Mouse (Mus musculus): Measurements from ENCODE around the gene Synpr. TPM values are rescaled to one million over a fixed set of nuclear protein-coding genes. Genes with fewer than 3 reads are reported as not detected.

Gene Synpr
- polyA plus RNA-seq, 1 experiment: not detected

DNA sequence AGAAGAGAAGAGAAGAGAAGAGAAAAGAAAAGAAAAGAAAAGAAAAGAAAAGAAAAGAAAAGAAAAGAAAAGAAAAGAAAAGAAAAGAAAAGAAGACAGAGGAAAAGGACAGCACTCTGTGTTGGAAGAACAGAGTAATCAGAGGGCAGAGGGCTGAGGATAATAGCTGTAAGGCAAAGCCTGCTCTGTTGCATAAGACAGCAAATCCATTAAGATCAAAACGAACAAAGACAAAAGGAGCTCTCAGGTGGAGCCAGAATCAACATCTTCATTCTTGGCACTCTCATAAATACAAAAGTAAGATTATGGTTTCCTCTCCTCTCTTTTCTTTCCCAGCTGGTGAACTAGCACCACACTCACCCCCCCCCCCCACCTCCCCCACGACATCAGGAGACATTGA is 160.3 kb downstream of the Synpr start:
- no peak overlapping the region for H3K4me3 ChIP-seq (replicated peaks; ENCODE audit: control insufficient read depth, low read depth, low read length)
- TF ChIP-seq CTCF (IDR thresholded peaks at IDR 0.05; ENCODE audit: control insufficient read depth, insufficient read depth, low read length): no peak
- no peak for TF ChIP-seq POLR2A (IDR thresholded peaks at IDR 0.05; ENCODE audit: borderline replicate concordance, control insufficient read depth, low read depth, low read length)
- 44% methylated on average over 2 of the region's 2 CpGs for WGBS
- H3K27ac ChIP-seq (ENCODE audit: control insufficient read depth, insufficient read depth, low read depth, low read length, poor library complexity): no peak overlapping the region
- no peaks in the 10 kb centered on the region for H3K4me1 ChIP-seq (ENCODE audit: control insufficient read depth, insufficient read depth, low read length)

DNA sequence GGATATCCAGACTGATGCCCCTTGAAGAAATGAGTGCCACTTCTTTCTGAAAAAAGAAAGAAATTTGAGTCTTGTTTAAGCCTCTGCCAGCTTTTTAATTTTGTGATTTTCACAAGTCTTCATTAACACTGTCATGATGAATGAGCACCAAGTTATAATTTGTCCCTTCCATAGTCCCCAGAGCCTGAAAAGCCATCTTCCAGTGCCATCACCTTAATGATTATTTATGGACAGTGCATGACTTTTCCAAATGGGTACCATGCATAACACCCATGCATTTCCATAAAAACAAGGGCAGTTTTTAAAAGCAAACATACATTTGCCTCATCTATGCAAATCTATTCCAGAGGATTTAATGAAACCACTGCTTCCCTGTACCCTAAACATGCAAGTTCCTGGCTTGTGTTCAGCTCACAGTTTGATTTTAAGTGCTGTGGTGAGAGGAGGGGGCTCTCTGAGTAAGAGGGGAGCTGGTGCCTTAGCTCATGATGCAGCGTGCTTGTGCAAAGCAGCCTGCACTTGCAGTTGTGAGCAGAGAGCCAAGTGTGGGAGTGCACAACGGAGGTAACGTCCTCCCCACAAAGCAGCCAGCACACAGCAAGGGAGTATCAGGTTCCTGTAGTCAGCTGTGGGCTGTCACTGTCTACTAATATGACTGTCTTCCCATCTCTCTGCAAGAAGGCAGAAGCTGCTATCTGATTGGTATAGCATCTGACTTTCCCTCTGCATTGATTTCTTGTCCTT is 169.1 kb downstream of the Synpr start:
- H3K4me1 ChIP-seq (ENCODE audit: control insufficient read depth, insufficient read depth, low read length): no peaks in the 10 kb centered on the region
- H3K4me3 ChIP-seq (replicated peaks; ENCODE audit: control insufficient read depth, low read depth, low read length): no peak overlapping the region
- WGBS: 64% methylated on average over 3 of the region's 3 CpGs
- H3K27ac ChIP-seq (ENCODE audit: control insufficient read depth, insufficient read depth, low read depth, low read length, poor library complexity): no peak overlapping the region
- no peak for TF ChIP-seq CTCF (IDR thresholded peaks at IDR 0.05; ENCODE audit: control insufficient read depth, insufficient read depth, low read length)
- no peak for TF ChIP-seq POLR2A (IDR thresholded peaks at IDR 0.05; ENCODE audit: borderline replicate concordance, control insufficient read depth, low read depth, low read length)

DNA sequence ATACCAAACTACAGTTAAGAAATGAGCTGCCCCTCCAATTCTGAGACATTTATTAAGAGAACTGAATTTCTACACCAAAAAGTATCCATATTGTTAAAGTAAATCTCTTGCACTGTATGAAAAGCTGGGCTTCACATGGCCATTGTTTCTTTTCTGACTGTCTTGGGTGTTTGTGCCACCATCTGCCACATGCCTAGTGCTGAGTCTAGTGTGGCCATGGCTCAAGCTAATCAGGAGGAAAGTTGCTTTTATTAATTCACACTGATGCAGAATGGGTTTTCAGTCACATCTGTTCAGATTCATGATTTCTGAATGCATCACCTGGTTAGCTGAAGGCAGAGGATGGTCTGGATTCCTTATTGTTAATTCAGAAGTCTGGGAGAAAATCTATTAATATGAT is 170.4 kb downstream of the Synpr start:
- no peak for TF ChIP-seq POLR2A (IDR thresholded peaks at IDR 0.05; ENCODE audit: borderline replicate concordance, control insufficient read depth, low read depth, low read length)
- no peak for TF ChIP-seq CTCF (IDR thresholded peaks at IDR 0.05; ENCODE audit: control insufficient read depth, insufficient read depth, low read length)

DNA sequence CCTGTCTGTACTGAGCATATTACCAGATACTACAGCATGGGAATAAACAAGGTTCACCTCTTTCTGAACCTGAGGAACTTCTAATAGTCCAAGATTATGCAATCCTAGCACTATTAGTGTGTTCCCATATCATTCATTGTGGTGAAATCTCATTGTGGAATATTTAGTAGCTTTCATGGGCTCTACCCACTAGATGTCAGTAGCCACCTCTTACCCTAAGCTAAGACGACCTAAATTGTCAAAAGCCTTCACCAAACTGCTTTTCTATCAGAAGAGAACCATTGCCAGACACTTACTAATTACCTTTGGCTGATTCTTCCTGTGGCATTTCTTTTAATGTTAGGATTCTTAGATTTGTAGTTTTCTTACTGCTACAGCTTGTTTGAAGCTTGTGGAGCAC is 174.8 kb downstream of the Synpr start:
- no peak for TF ChIP-seq POLR2A (IDR thresholded peaks at IDR 0.05; ENCODE audit: borderline replicate concordance, control insufficient read depth, low read depth, low read length)
- TF ChIP-seq CTCF (IDR thresholded peaks at IDR 0.05; ENCODE audit: control insufficient read depth, insufficient read depth, low read length): no peak
- H3K4me1 ChIP-seq (ENCODE audit: control insufficient read depth, insufficient read depth, low read length): no peaks in the 10 kb centered on the region
- WGBS: 11% methylated on average over 1 of the region's 1 CpGs
- no peak overlapping the region for H3K27ac ChIP-seq (ENCODE audit: control insufficient read depth, insufficient read depth, low read depth, low read length, poor library complexity)
- H3K4me3 ChIP-seq (replicated peaks; ENCODE audit: control insufficient read depth, low read depth, low read length): no peak overlapping the region

More for the DNA sequence above, 170.4 kb downstream of the Synpr start:
- no peaks in the 10 kb centered on the region for H3K4me1 ChIP-seq (ENCODE audit: control insufficient read depth, insufficient read depth, low read length)
- H3K4me3 ChIP-seq (replicated peaks; ENCODE audit: control insufficient read depth, low read depth, low read length): no peak overlapping the region
- no peak overlapping the region for H3K27ac ChIP-seq (ENCODE audit: control insufficient read depth, insufficient read depth, low read depth, low read length, poor library complexity)

DNA sequence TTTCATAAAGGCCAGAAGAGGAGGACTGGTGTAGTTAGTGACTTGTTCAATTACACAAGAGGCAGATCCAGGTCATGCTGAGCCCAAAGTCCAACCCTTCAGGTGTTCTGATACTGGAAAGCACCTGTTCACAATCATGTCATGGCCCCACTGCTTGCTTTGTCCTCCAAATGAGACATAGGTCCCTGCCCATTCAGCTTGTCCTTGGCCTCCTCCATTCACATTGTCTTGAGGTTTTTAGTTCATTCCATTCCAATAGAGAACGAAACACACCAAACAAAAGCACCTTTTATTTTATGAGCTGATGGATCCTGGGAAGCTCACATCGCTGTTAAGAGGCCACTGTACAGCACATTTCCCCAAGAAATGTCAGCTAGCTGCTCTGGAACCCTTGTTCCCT is 184.6 kb downstream of the Synpr start:
- Histone ChIP-seq H3K27ac (ENCODE audit: control insufficient read depth, insufficient read depth, low read depth, low read length, poor library complexity) (no peak overlapping the region), H3K4me1 (ENCODE audit: control insufficient read depth, insufficient read depth, low read length) (no peaks in the 10 kb centered on the region), H3K4me3 (replicated peaks; ENCODE audit: control insufficient read depth, low read depth, low read length) (no peak overlapping the region)
- no peak for TF ChIP-seq POLR2A (IDR thresholded peaks at IDR 0.05; ENCODE audit: borderline replicate concordance, control insufficient read depth, low read depth, low read length)
- no peak for TF ChIP-seq CTCF (IDR thresholded peaks at IDR 0.05; ENCODE audit: control insufficient read depth, insufficient read depth, low read length)
- 71% methylated on average over 2 of the region's 2 CpGs for WGBS

DNA sequence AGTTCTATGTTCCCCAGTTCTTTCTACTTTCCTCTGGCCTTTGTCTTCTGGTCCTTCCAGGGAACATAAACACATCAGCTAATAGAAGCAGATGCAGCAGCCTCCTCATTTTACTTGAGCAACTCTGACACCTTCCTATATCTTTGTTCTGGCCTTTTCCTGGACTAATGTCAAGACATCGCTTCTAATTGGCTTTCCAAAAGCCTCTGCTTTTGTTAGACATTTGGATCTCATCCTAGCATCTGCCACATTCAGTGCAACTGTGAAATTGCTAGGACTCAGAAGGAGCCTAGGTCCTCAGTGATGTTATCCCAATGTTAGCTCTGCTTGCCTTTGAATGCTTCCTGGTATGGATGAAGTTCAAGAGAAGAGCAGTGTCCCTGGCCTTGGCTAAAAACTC is 193.2 kb downstream of the Synpr start:
- no peak overlapping the region for H3K27ac ChIP-seq (ENCODE audit: control insufficient read depth, insufficient read depth, low read depth, low read length, poor library complexity)
- no peak overlapping the region for H3K4me3 ChIP-seq (replicated peaks; ENCODE audit: control insufficient read depth, low read depth, low read length)
- WGBS: 71% methylated on average over 1 of the region's 1 CpGs
- H3K4me1 ChIP-seq (ENCODE audit: control insufficient read depth, insufficient read depth, low read length): no peaks in the 10 kb centered on the region
- TF ChIP-seq POLR2A (IDR thresholded peaks at IDR 0.05; ENCODE audit: borderline replicate concordance, control insufficient read depth, low read depth, low read length) (no peak), CTCF (IDR thresholded peaks at IDR 0.05; ENCODE audit: control insufficient read depth, insufficient read depth, low read length) (no peak)

DNA sequence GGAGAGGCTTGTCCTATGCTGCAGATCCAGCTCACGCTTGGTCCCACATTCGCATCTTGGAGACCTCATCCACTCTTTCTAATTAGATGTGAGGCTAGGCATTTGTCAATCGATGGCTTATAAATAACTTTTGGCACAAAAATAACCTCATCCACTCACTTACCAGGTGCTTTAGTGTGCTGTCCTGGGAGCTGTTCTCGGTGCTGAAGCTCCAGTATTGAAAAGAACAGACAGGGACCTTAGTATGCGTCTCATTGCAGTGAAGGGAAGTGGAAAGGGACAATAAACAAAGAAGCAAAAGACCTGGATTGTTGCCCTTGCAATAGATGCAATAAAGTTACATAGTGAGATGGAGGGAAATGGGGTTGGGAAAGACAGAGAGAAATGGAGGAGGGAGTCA is 220.8 kb downstream of the Synpr start:
- TF ChIP-seq CTCF (IDR thresholded peaks at IDR 0.05; ENCODE audit: control insufficient read depth, insufficient read depth, low read length) (no peak), POLR2A (IDR thresholded peaks at IDR 0.05; ENCODE audit: borderline replicate concordance, control insufficient read depth, low read depth, low read length) (no peak)
- no peak overlapping the region for H3K27ac ChIP-seq (ENCODE audit: control insufficient read depth, insufficient read depth, low read depth, low read length, poor library complexity)
- 55% methylated on average over 5 of the region's 5 CpGs for WGBS
- no peaks in the 10 kb centered on the region for H3K4me1 ChIP-seq (ENCODE audit: control insufficient read depth, insufficient read depth, low read length)
- H3K4me3 ChIP-seq (replicated peaks; ENCODE audit: control insufficient read depth, low read depth, low read length): no peak overlapping the region

DNA sequence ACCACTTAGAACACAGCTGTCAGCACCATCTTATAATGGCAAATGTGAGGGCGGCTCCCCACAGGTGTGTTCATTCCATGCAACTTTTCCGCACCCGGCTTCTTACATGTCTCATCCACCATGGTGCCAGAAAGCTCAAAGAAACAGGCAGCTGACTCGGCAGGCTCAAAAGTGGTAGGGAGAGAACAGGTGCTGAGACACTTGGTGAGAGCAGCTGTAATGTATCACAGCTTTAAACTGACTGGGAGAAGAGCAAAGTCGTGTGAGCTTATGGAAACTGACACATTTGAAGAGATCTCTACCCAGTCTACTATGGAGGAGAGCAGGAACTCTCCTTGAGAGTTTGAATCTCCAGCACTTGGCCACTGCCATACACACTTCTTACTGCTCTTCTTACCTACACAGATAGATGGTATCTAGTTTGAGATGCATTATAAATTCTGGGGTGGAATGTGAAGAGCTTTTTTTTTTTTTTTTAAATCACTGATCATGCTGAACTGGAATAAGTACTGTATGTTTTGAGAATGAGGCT is 234.1 kb downstream of the Synpr start:
- Histone ChIP-seq H3K4me3 (replicated peaks; ENCODE audit: control insufficient read depth, low read depth, low read length) (no peak overlapping the region), H3K4me1 (ENCODE audit: control insufficient read depth, insufficient read depth, low read length) (no peaks in the 10 kb centered on the region), H3K27ac (ENCODE audit: control insufficient read depth, insufficient read depth, low read depth, low read length, poor library complexity) (no peak overlapping the region)
- TF ChIP-seq CTCF (IDR thresholded peaks at IDR 0.05; ENCODE audit: control insufficient read depth, insufficient read depth, low read length) (no peak), POLR2A (IDR thresholded peaks at IDR 0.05; ENCODE audit: borderline replicate concordance, control insufficient read depth, low read depth, low read length) (no peak)
- WGBS: 83% methylated on average over 5 of the region's 5 CpGs

Data from bone marrow, adult 2 months (tissue).